Mouse (Mus musculus) spleen, adult 2 months (tissue): ENCODE measurements at regions not wholly inside any gene's neighbourhood (a gene's known extent, or its start where the extent isn't known, plus 50 kb on each side); places are given as distances from the start of the nearest gene placed in this dataset.

ENCODE experiments used
- CTCF ChIP-seq: fragments of 200-500 bp; IDR thresholded peaks from 2 replicates; pipeline ENCODE4 v1.5.1; 2011; ENCODE audit warnings: mild to moderate bottlenecking, inconsistent platforms; ENCODE audit not compliant: insufficient read depth, insufficient read length, insufficient replicate concordance; ENCODE audit errors: extremely low read depth
- POLR2A ChIP-seq: fragments of 200-500 bp; IDR thresholded peaks from 2 replicates; pipeline ENCODE4 v1.6.1; 2011; ENCODE audit warnings: low read depth, low read length, inconsistent platforms

DNA sequence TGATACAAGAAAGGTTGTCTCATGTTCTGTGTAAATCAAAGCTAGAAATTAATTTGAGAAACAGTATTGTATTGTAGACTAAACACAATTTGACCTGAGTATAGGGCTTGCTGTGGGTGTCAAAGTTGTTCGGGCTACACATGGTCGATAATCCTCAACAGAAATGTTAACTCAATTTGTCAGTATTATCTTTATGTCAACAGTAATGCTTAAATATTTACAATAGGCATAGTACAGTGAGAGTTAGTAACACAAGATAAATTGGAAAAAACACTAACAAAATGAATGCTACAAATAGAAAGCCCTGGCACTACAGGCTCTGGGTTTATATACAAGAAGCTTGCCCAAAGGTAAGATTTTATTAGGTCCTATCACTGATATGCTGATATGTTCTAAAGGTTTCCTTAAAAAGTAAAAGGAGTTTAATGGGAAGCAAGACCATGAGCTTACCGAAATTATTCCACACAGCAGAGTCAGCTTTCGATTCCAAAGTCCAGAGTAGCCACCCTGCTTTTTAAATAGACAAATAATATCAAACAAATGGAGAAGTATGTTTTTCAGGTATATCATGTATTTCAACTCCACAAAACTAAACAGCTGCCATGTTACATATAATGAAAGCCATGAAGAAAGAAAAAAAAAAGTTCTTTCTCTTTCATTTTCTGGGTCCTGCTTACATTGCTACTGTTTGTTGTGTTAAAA is 277.4 kb upstream of the Paip1 start:
- TF ChIP-seq POLR2A (no peak), CTCF (no peak)
